Comparison of ENCODE assay signal across 8 mouse cellular contexts in genomic region chr17:21566728-21567349, GRCm38 (mm10). TPM values are rescaled to one million over a fixed set of nuclear protein-coding genes. Genes with fewer than 3 reads are reported as not detected.
A peak's percentile ranks its signal among the peaks of the same experiment; 100 is the strongest.
DNase-seq lines count a peak whose midpoint lies in the region; ATAC-seq and TF ChIP-seq lines count a peak whose summit lies in the region.

Gene Zfp948, plus strand, starts transcription at chr17:21567008.

- no peaks in the 10 kb centered on the region for H3K9me3 ChIP-seq in hindbrain, embryonic 11.5 days (ENCODE audit: control insufficient read depth, low read length)
- H3K9me3 ChIP-seq in lung, postnatal 0 days (ENCODE audit: low read length), result no peaks in the 10 kb centered on the region

- no peaks in the 10 kb centered on the region for H3K36me3 ChIP-seq in hindbrain, embryonic 11.5 days (ENCODE audit: control insufficient read depth, insufficient read depth, low read length)
- H3K36me3 ChIP-seq in lung, postnatal 0 days (ENCODE audit: insufficient read depth, low read length), result no peaks in the 10 kb centered on the region

- ATAC-seq in hindbrain, embryonic 11.5 days (ENCODE audit: low FRiP score), result peak; percentile 94
- ATAC-seq in lung, postnatal 0 days, result peak; percentile 98

- peak within 1 kb of the TSS; percentile 66 for H3K4me3 ChIP-seq in hindbrain, embryonic 11.5 days (ENCODE audit: low read depth, low read length)
- H3K4me3 ChIP-seq in lung, postnatal 0 days (ENCODE audit: low read depth, low read length), result peak within 1 kb of the TSS; percentile 57

- peak within 1 kb of the TSS; percentile 70 for H3K4me2 ChIP-seq in hindbrain, embryonic 11.5 days (replicated peaks; ENCODE audit: low read depth, low read length)
- H3K4me2 ChIP-seq in lung, postnatal 0 days (replicated peaks; ENCODE audit: low read depth, low read length), result peak within 1 kb of the TSS; percentile 62

- peak; percentile 92 for DNase-seq in R1 (ENCODE audit: low read depth, low spot score)
- DNase-seq in cerebellum, postnatal 14 days, result peak; percentile 79 to 83
- peak; percentile 76 to 80 for DNase-seq in frontal cortex, postnatal 10 days (ENCODE audit: low spot score in 2 of 2)
- peak; percentile 88 for DNase-seq in hindbrain, embryonic 11.5 days (ENCODE audit: low spot score)
- peak; percentile 69 to 77 for DNase-seq in layer of hippocampus, postnatal 10 days (ENCODE audit: low spot score in 2 of 2)
- DNase-seq in lung, postnatal 0 days (ENCODE audit: low spot score), result peak; percentile 98
- DNase-seq in ovary, postnatal 14 days (ENCODE audit: low spot score), result peak; percentile 77
- peak; percentile 18 to 27 for DNase-seq in thymus, postnatal 10 days (ENCODE audit: low spot score in 2 of 2)

- TF ChIP-seq CTCF in lung, postnatal 0 days (IDR thresholded peaks at IDR 0.05), result peak; percentile 49

- H3K27me3 ChIP-seq in hindbrain, embryonic 11.5 days (ENCODE audit: control insufficient read depth, insufficient read depth, low read length), result no peaks in the 10 kb centered on the region
- H3K27me3 ChIP-seq in lung, postnatal 0 days (replicated peaks; ENCODE audit: insufficient read depth, low read length), result no peaks in the 10 kb centered on the region

- 0 out of 2 replicates have a peak, but pooled peaks have one; percentile 19 for TF ChIP-seq EP300 in lung, postnatal 0 days (IDR thresholded peaks at IDR 0.05)

- no peaks in the 10 kb centered on the region for H3K4me1 ChIP-seq in hindbrain, embryonic 11.5 days (replicated peaks; ENCODE audit: control insufficient read depth, insufficient read depth, low read length)
- H3K4me1 ChIP-seq in lung, postnatal 0 days (ENCODE audit: insufficient read depth, low read depth, low read length), result no peaks in the 10 kb centered on the region

- peak within 1 kb of the TSS; percentile 61 for H3K27ac ChIP-seq in hindbrain, embryonic 11.5 days (ENCODE audit: low read depth, low read length)
- peak within 1 kb of the TSS; percentile 93 for H3K27ac ChIP-seq in lung, postnatal 0 days (ENCODE audit: low read length)

- peak within 1 kb of the TSS; percentile 79 for H3K9ac ChIP-seq in hindbrain, embryonic 11.5 days (ENCODE audit: low read depth, low read length)
- peak within 1 kb of the TSS; percentile 59 for H3K9ac ChIP-seq in lung, postnatal 0 days (replicated peaks; ENCODE audit: low read depth)

- 1% methylated on average over 29 of the region's 29 CpGs for WGBS in hindbrain, embryonic 11.5 days
- under 1% methylated on average over 29 of the region's 29 CpGs for WGBS in lung, postnatal 0 days

RNA-seq across cellular contexts. Expression of gene Zfp948, which starts in this region (rescaled TPM):
- polyA plus RNA-seq in hindbrain, embryonic 11.5 days (2014; fragmentation: Nextera tagmentation; extraction: Ambion mirVana), result 19.0 and 21.1 TPM in 2 replicates
- total RNA-seq in layer of hippocampus, postnatal 10 days (2021), result 10 to 100 TPM; 15.5 to 17.6 TPM
- polyA plus RNA-seq in lung, postnatal 0 days (2015; fragmentation: Nextera tagmentation; extraction: Ambion mirVana), result 12.7 TPM in 2 replicates

Comparison
In these comparisons a context has a peak if more than half of its experiments do, and no peak if none do; other contexts are left out.
1. Peak in every context shown above with its lines: DNase-seq, ATAC-seq, H3K4me3 ChIP-seq and H3K27ac ChIP-seq.
2. DNase-seq: peak in every context shown above with its lines; median percentile 98 in lung, postnatal 0 days; 92 in R1; 88 in hindbrain, embryonic 11.5 days; 81 in cerebellum, postnatal 14 days; 78 in frontal cortex, postnatal 10 days; 77 in ovary, postnatal 14 days; 73 in layer of hippocampus, postnatal 10 days; 22 in thymus, postnatal 10 days.